Mouse (Mus musculus) heart, adult 2 months (tissue): ENCODE measurements around the gene Hs3st1. TPM values are rescaled to one million over a fixed set of nuclear protein-coding genes. Genes with fewer than 3 reads are reported as not detected.

ENCODE experiments used
- DNase-seq, 2 experiments: peaks; one replicate each; pipeline ENCODE4 v3.0.0; 2021
- H3K27ac ChIP-seq: fragments of 200-600 bp; 2 replicates; pipeline ENCODE4 v1.8.1; 2022
- H3K27me3 ChIP-seq: fragments of 200-500 bp; 2 replicates; pipeline ENCODE4 v1.6.1; 2012; ENCODE audit warnings: mild to moderate bottlenecking, low read length, inconsistent platforms, mixed read lengths; ENCODE audit not compliant: control insufficient read depth, insufficient read depth
- H3K36me3 ChIP-seq: fragments of 200-500 bp; 2 replicates; pipeline ENCODE4 v1.6.1; 2012; ENCODE audit warnings: low read length, inconsistent platforms; ENCODE audit not compliant: control insufficient read depth, insufficient read depth
- H3K4me1 ChIP-seq: fragments of 200-500 bp; 2 replicates; pipeline ENCODE4 v1.6.1; 2011; ENCODE audit warnings: low read length; ENCODE audit not compliant: control insufficient read depth, insufficient read depth
- H3K4me3 ChIP-seq: fragments of 200-600 bp; 2 replicates; pipeline ENCODE4 v1.8.1; 2022
- H3K79me2 ChIP-seq: fragments of 200-500 bp; replicated peaks from 2 replicates; pipeline ENCODE4 v1.6.1; 2012; ENCODE audit warnings: mild to moderate bottlenecking, inconsistent platforms, low read length, moderate library complexity, mixed read lengths; ENCODE audit not compliant: control insufficient read depth, insufficient read depth
- H3K9ac ChIP-seq: fragments of 200-500 bp; 2 replicates; pipeline ENCODE4 v1.6.1; 2012; ENCODE audit warnings: low read depth, mild to moderate bottlenecking, control low read depth, inconsistent platforms, low read length, mixed read lengths
- CTCF ChIP-seq: fragments of 200-600 bp; IDR thresholded peaks from 2 replicates; pipeline ENCODE4 v1.8.1; 2022; ENCODE audit warnings: antibody characterized with exemption, mild to moderate bottlenecking, moderate library complexity
- EP300 ChIP-seq: fragments of 200-500 bp; IDR thresholded peaks from 2 replicates; pipeline ENCODE4 v1.6.1; 2011; ENCODE audit warnings: low read depth, low read length, control low read depth; ENCODE audit not compliant: insufficient read depth
- POLR2A ChIP-seq: fragments of 200-500 bp; IDR thresholded peaks from 2 replicates; pipeline ENCODE4 v1.6.1; 2011; ENCODE audit warnings: mild to moderate bottlenecking, low read depth, low read length, control low read depth; ENCODE audit not compliant: insufficient read depth
- WGBS: fragments of 180-500 bp; shearing (Covaris S2); methylation state at CpG from one replicate; pipeline ENCODE4 v1.1.7; 2018; 5-methylcytosine and 5-hydroxymethylcytosine counted together
- intact Hi-C: fragments of 180-260 bp; cut with DNase I; formaldehyde crosslinking; loops from one replicate; pipeline ENCODE4 v1.15.1; 2025
- polyA plus RNA-seq: library from polyadenylated mRNA; depleted of rRNA; stranded (reverse); fragments of >200 nt; gene quantifications from 2 replicates; pipeline ENCODE4 v1.2.3, GENCODE M21; 2012
- total RNA-seq, 2 experiments: library from RNA; stranded (reverse); gene quantifications; 2 replicates each; pipeline ENCODE4 v1.2.3; 2021

The Hs3st1 gene
- total and polyA plus RNA-seq, 3 experiments: 4.3 to 13.3 (median 7.5) TPM

DNA sequence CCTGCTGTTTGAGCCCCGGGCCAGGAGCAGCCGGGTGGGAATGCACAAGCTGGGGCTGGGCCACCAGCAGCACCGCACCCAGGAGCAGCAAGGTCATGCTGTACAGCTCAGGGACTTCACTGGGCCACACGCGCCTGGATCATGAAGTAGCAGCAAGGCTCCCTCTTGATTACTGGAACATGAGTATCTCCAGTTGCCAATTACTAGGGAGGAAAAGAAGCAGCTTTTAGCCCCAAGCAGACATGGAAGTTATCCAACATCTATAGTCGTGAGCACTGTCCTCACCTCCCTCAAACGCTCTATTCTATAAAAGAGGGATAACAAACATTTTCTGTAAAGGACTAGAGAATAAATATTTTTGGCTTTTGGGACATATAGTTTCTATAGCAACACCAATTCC lies 140.1 kb downstream of the Hs3st1 start:
- DNase-seq: no peak
- peaks cover 1% of the 10 kb centered on the region for H3K4me1 ChIP-seq
- TF ChIP-seq EP300 (no peak), POLR2A (no peak), CTCF (no peak)
- no peak overlapping the region for H3K9ac ChIP-seq
- intact Hi-C loops: no loop called here
- no peaks in the 10 kb centered on the region for H3K79me2 ChIP-seq
- H3K27me3 ChIP-seq: no peaks in the 10 kb centered on the region
- 78% methylated on average over 7 of the region's 7 CpGs for WGBS
- H3K36me3 ChIP-seq: peaks cover 3% of the 10 kb centered on the region
- no peak overlapping the region for H3K27ac ChIP-seq
- H3K4me3 ChIP-seq: no peak overlapping the region

DNA sequence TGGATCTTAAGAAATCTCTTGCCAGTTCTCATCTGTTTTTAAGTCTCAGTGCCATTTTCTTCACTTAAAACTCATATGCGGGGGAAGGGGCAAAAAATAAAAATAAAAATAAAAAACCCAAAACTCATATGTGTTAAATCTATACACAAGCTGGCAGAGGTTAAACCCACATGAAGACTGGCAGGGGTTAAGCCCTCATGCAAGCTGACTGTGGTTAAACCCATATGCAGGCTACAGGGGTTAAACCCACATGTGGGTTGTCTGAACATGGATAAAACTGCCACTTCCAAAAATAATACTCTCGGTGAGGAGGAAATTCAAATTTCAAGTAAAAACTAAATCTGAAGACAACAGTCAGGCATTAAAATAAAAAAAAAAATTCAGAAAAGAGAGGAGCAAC lies 141.7 kb downstream of the Hs3st1 start:
- H3K4me1 ChIP-seq: peaks cover 1% of the 10 kb centered on the region
- no peak overlapping the region for H3K9ac ChIP-seq
- H3K79me2 ChIP-seq: no peaks in the 10 kb centered on the region
- no peak overlapping the region for H3K27ac ChIP-seq
- intact Hi-C loops: no loop called here
- TF ChIP-seq CTCF: no peak
- TF ChIP-seq EP300: no peak
- TF ChIP-seq POLR2A: no peak
- no peak overlapping the region for H3K4me3 ChIP-seq
- peaks cover 2% of the 10 kb centered on the region; the same call in 1 of the 2 replicates for H3K36me3 ChIP-seq
- DNase-seq: no peak
- WGBS: 73% methylated on average over 2 of the region's 2 CpGs
- no peaks in the 10 kb centered on the region for H3K27me3 ChIP-seq

DNA sequence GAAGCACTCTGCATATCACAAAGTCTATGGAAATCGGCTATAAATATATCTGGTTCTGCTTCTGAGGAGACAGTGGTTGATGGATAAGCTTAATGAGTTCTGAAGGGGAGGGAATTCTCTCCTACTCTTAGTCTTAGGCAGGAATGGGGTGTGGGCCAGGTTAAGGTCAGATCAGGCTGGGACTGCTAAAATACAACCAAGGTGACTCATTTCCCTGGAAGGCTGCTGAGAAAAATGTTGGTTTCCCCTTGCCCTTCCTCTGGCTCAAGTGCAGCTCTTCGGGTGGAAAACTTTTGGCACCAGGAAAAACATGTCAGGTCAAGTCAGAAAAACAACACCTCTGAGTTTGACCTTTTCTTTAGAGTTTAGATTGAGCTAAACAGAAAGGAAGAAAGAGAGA lies 143.0 kb downstream of the Hs3st1 start:
- Histone ChIP-seq H3K4me1 (peaks cover 1% of the 10 kb centered on the region), H3K9ac (no peak overlapping the region), H3K27ac (no peak overlapping the region), H3K36me3 (peaks cover 2% of the 10 kb centered on the region; the same call in 1 of the 2 replicates), H3K79me2 (no peaks in the 10 kb centered on the region), H3K27me3 (no peaks in the 10 kb centered on the region), H3K4me3 (no peak overlapping the region)
- TF ChIP-seq POLR2A: no peak
- WGBS: 24% methylated on average over 2 of the region's 2 CpGs
- peak in 1 of 2 experiments; percentile 29 for DNase-seq
- intact Hi-C loops: no loop called here

DNA sequence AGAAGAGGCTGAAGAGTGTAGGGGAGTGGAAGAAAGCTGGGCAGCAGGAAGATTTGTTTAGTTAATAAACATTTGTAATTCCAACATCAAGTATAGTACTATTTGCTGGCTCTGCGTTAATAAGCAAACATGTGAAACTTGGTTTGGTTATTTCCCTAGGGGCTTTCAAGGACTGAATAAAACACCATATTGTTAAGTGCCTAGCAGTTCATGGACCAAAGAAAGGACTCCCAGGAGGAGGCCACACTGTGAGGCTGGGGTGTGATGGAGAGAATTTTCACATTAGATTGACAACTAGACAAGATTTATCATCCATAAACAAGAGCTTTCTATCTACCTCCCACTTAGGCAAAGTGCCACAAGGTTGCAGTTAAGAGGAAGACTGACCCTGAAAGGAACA lies 147.0 kb downstream of the Hs3st1 start:
- Histone ChIP-seq H3K27me3 (no peaks in the 10 kb centered on the region), H3K4me1 (no peaks in the 10 kb centered on the region; the same call in 1 of the 2 replicates), H3K27ac (no peak overlapping the region), H3K79me2 (no peaks in the 10 kb centered on the region), H3K36me3 (peaks cover 2% of the 10 kb centered on the region; the same call in 1 of the 2 replicates), H3K9ac (no peak overlapping the region), H3K4me3 (no peak overlapping the region)
- 77% methylated on average over 1 of the region's 1 CpGs for WGBS
- no peak for DNase-seq
- intact Hi-C loops: no loop called here
- no peak for TF ChIP-seq EP300

DNA sequence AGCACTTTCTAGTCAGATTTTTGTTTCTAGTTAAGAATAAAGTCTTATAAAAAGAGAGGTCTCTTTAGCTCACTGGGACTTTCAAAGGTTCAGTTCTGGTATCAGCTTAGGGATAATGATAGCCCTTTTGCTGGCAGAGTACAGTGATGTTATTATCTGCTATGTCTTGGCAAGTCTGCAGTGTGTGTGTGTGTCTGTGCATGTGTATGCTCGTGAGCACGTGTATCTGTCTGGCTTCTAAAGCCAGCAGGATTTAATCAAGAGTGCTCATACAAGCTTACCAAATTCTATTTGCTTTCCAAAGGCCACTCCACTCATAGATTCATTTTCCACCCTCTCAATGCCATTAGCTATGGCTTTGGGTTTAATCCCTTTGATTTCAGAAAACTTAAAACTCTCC lies 160.5 kb downstream of the Hs3st1 start:
- Histone ChIP-seq H3K36me3 (no peaks in the 10 kb centered on the region), H3K4me1 (no peaks in the 10 kb centered on the region), H3K4me3 (no peak overlapping the region), H3K27me3 (no peaks in the 10 kb centered on the region), H3K27ac (no peak overlapping the region), H3K79me2 (no peaks in the 10 kb centered on the region), H3K9ac (no peak overlapping the region)
- no peak for TF ChIP-seq EP300
- TF ChIP-seq CTCF: no peak
- no peak for TF ChIP-seq POLR2A
- WGBS: 49% methylated on average over 2 of the region's 2 CpGs
- intact Hi-C loops: no loop called here
- no peak for DNase-seq
